Mouse (Mus musculus) ES-E14 (cell line): Measurements from ENCODE around the gene Cacna1e.

Experiments used
- MAFK ChIP-seq: IDR thresholded peaks from 2 replicates; pipeline ENCODE4 v1.6.1; 2014; ENCODE audit warnings: mild to moderate bottlenecking, low read depth, low read length, inconsistent platforms; ENCODE audit not compliant: insufficient read depth
- ZNF384 ChIP-seq: IDR thresholded peaks from 2 replicates; pipeline ENCODE4 v1.6.1; 2012; ENCODE audit warnings: low read depth, low read length, inconsistent platforms

DNA sequence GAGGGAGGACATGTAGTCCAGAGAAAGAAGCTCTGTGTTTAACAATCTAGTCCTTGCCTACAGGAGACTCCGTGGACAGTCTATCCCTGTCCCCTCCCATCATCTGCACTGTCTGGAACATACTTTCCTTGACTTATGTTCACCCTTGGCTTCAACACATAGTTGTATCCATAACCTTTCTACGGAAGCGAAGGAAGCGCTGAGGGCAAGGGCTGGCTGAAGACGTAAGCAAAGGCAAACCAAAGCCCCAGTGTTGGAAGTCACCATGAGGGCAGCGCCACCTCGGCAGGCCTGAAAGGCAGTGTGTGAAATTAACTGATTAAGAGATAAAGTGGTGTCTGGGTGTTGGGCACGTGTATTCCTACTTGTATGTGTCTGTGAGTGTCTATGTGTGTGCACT, 156.6 kb downstream of the Cacna1e start:
- TF ChIP-seq ZNF384 (no peak), MAFK (no peak)
